Comparison of ENCODE assay signal across 31 mouse cellular contexts in genomic region chr10:52302271-52302670, GRCm38 (mm10). TPM values are rescaled to one million over a fixed set of nuclear protein-coding genes. Genes with fewer than 3 reads are reported as not detected.
"Had no signal": no experiment of that assay in that cellular context is flagged by ENCODE, and none has a peak within 500 bp of the region (broad histone marks: within the 10 kb centered on the region; RNA-seq: fewer than 3 reads in every experiment).

No protein-coding gene starts in this region.

- ATAC-seq: hindbrain, embryonic 16.5 days; hindbrain, postnatal 0 days; inflammation-experienced regulatory T-cells, adult 6 months; intestine, embryonic 15.5 days; intestine, embryonic 16.5 days; intestine, postnatal 0 days had no signal

- DNase-seq: heart, postnatal 10 days; heart, postnatal 36 days; heart, postnatal 4 days; kidney, adult 11 months; kidney, adult 18-20 months; kidney, adult 2 months; kidney, adult 8-10 months; kidney, adult 9 months; kidney, postnatal 10 days; kidney, postnatal 14 days; kidney, postnatal 25 days; kidney, postnatal 36 days; kidney, postnatal 4 days; layer of hippocampus, adult 9-11 months; layer of hippocampus, postnatal 36 days had no signal

RNA-seq across cellular contexts. Expression of gene Gm26741, which starts 56.3 kb away (rescaled TPM):
- total RNA-seq: heart, postnatal 10 days; heart, postnatal 25 days; heart, postnatal 36 days; heart, postnatal 4 days; hematopoietic stem cell, adult 5-6 weeks; hindbrain, postnatal 0 days; layer of hippocampus, adult 18-20 months; layer of hippocampus, adult 2 months; layer of hippocampus, adult 8-10 months; layer of hippocampus, postnatal 10 days; layer of hippocampus, postnatal 14 days; layer of hippocampus, postnatal 25 days; layer of hippocampus, postnatal 36 days; left cerebral cortex, adult 18-20 months; left cerebral cortex, adult 2 months had no signal
